In the genomic region with DNA sequence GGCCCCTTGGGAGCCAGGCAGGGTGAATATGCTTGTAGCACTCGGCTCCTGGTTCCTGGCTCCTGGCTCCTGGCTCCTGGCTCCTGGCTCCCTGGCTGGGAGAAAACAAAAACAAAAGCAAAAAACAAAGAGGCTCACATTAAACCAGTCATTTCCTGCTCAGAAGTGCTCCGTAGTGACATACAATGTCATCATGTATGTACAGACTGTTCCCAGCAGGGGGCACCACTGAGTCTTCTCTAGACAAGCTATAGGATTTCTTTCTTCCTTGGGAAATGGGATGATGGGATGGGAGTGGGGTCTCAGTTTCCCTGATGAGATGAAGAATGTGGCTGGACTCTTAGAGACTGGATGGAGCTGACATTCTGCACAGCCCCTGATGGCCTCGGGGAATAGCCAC, we compare ENCODE assay signal across 9 mouse cellular contexts. TPM values are rescaled to one million over a fixed set of nuclear protein-coding genes. Genes with fewer than 3 reads are reported as not detected.
DNase-seq lines count a peak whose midpoint lies in the region; ATAC-seq and TF ChIP-seq lines count a peak whose summit lies in the region.
"Had no signal": no experiment of that assay in that cellular context is flagged by ENCODE, and none has a peak within 500 bp of the region (broad histone marks: within the 10 kb centered on the region; RNA-seq: fewer than 3 reads in every experiment).

No protein-coding gene starts in this region.

- no peak for TF ChIP-seq EP300 in lung, postnatal 0 days (IDR thresholded peaks at IDR 0.05)
- no peak for TF ChIP-seq EP300 in stomach, postnatal 0 days (optimal IDR thresholded peaks at IDR 0.05)

- no peaks in the 10 kb centered on the region for H3K36me3 ChIP-seq in forebrain, embryonic 10.5 days (replicated peaks)
- no peaks in the 10 kb centered on the region for H3K36me3 ChIP-seq in forebrain, embryonic 15.5 days
- H3K36me3 ChIP-seq in midbrain, embryonic 14.5 days (ENCODE audit: control insufficient read depth, insufficient read depth, low read length): no peaks in the 10 kb centered on the region
- no peaks in the 10 kb centered on the region for H3K36me3 ChIP-seq in midbrain, embryonic 16.5 days (ENCODE audit: control insufficient read depth, insufficient read depth, low read length)
- H3K36me3 ChIP-seq in hindbrain, postnatal 0 days (ENCODE audit: insufficient read depth, low read length): no peaks in the 10 kb centered on the region
- H3K36me3 ChIP-seq in lung, postnatal 0 days (ENCODE audit: insufficient read depth, low read length): no peaks in the 10 kb centered on the region
- no peaks in the 10 kb centered on the region for H3K36me3 ChIP-seq in stomach, postnatal 0 days (ENCODE audit: control insufficient read depth, insufficient read depth, low read length)

- no peak overlapping the region for H3K27ac ChIP-seq in forebrain, embryonic 10.5 days
- H3K27ac ChIP-seq in forebrain, embryonic 15.5 days (replicated peaks): no peak overlapping the region
- H3K27ac ChIP-seq in midbrain, embryonic 14.5 days (replicated peaks; ENCODE audit: low read depth, low read length): no peak overlapping the region
- H3K27ac ChIP-seq in midbrain, embryonic 16.5 days (ENCODE audit: low read length): no peak overlapping the region
- no peak overlapping the region for H3K27ac ChIP-seq in bone marrow macrophage, adult 2 months (ENCODE audit: insufficient read depth, low read depth, low read length)
- no peak overlapping the region for H3K27ac ChIP-seq in hindbrain, postnatal 0 days
- no peak overlapping the region for H3K27ac ChIP-seq in lung, postnatal 0 days (ENCODE audit: low read length)
- H3K27ac ChIP-seq in stomach, postnatal 0 days (replicated peaks): no peak overlapping the region

- H3K27me3 ChIP-seq in forebrain, embryonic 10.5 days (ENCODE audit: poor library complexity, severe bottlenecking): no peaks in the 10 kb centered on the region
- no peaks in the 10 kb centered on the region for H3K27me3 ChIP-seq in forebrain, embryonic 15.5 days
- no peaks in the 10 kb centered on the region for H3K27me3 ChIP-seq in midbrain, embryonic 14.5 days (ENCODE audit: control insufficient read depth, insufficient read depth, low read length)
- H3K27me3 ChIP-seq in midbrain, embryonic 16.5 days (ENCODE audit: control insufficient read depth, insufficient read depth, low read depth, low read length): no peaks in the 10 kb centered on the region
- no peaks in the 10 kb centered on the region for H3K27me3 ChIP-seq in hindbrain, postnatal 0 days (ENCODE audit: insufficient read depth, low read length)
- no peaks in the 10 kb centered on the region for H3K27me3 ChIP-seq in lung, postnatal 0 days (replicated peaks; ENCODE audit: insufficient read depth, low read length)
- H3K27me3 ChIP-seq in stomach, postnatal 0 days (ENCODE audit: control insufficient read depth, insufficient read depth, low read length): no peaks in the 10 kb centered on the region

- H3K9ac ChIP-seq in forebrain, embryonic 15.5 days (replicated peaks): no peak overlapping the region
- no peak overlapping the region for H3K9ac ChIP-seq in midbrain, embryonic 14.5 days (replicated peaks; ENCODE audit: low read length)
- H3K9ac ChIP-seq in midbrain, embryonic 16.5 days (ENCODE audit: low read depth, low read length): no peak overlapping the region
- H3K9ac ChIP-seq in hindbrain, postnatal 0 days (replicated peaks; ENCODE audit: low read length): no peak overlapping the region
- H3K9ac ChIP-seq in lung, postnatal 0 days (replicated peaks; ENCODE audit: low read depth): no peak overlapping the region
- no peak overlapping the region for H3K9ac ChIP-seq in stomach, postnatal 0 days (ENCODE audit: low read length)

- H3K9me3 ChIP-seq in forebrain, embryonic 10.5 days: no peaks in the 10 kb centered on the region
- no peaks in the 10 kb centered on the region for H3K9me3 ChIP-seq in forebrain, embryonic 15.5 days
- no peaks in the 10 kb centered on the region for H3K9me3 ChIP-seq in midbrain, embryonic 14.5 days (ENCODE audit: control insufficient read depth, low read length)
- H3K9me3 ChIP-seq in midbrain, embryonic 16.5 days (replicated peaks; ENCODE audit: control insufficient read depth, low read length, poor library complexity, severe bottlenecking): no peaks in the 10 kb centered on the region
- no peaks in the 10 kb centered on the region for H3K9me3 ChIP-seq in hindbrain, postnatal 0 days (ENCODE audit: low read length)
- H3K9me3 ChIP-seq in lung, postnatal 0 days (ENCODE audit: low read length): no peaks in the 10 kb centered on the region
- H3K9me3 ChIP-seq in stomach, postnatal 0 days (ENCODE audit: control insufficient read depth, low read length): no peaks in the 10 kb centered on the region

- H3K4me2 ChIP-seq in forebrain, embryonic 15.5 days (replicated peaks): no peak overlapping the region
- no peak overlapping the region for H3K4me2 ChIP-seq in midbrain, embryonic 14.5 days (ENCODE audit: low read length)
- H3K4me2 ChIP-seq in midbrain, embryonic 16.5 days (ENCODE audit: low read length): no peak overlapping the region
- no peak overlapping the region for H3K4me2 ChIP-seq in hindbrain, postnatal 0 days (ENCODE audit: low read depth, low read length)
- H3K4me2 ChIP-seq in lung, postnatal 0 days (replicated peaks; ENCODE audit: low read depth, low read length): no peak overlapping the region
- H3K4me2 ChIP-seq in stomach, postnatal 0 days (replicated peaks; ENCODE audit: low read depth): no peak overlapping the region

- 53% methylated on average over 3 of the region's 3 CpGs for WGBS in forebrain, embryonic 10.5 days
- 50% methylated on average over 3 of the region's 3 CpGs for WGBS in forebrain, embryonic 15.5 days
- 62% methylated on average over 3 of the region's 3 CpGs for WGBS in midbrain, embryonic 14.5 days
- 54% methylated on average over 3 of the region's 3 CpGs for WGBS in midbrain, embryonic 16.5 days
- WGBS in hindbrain, postnatal 0 days: 47% methylated on average over 3 of the region's 3 CpGs
- WGBS in lung, postnatal 0 days: 41% methylated on average over 3 of the region's 3 CpGs
- WGBS in stomach, postnatal 0 days: 59% methylated on average over 3 of the region's 3 CpGs

- peak; percentile 38 for DNase-seq in forebrain, embryonic 10.5 days (ENCODE audit: extremely low spot score, low spot score)
- DNase-seq in midbrain, embryonic 14.5 days: peak; percentile 70
- peak; percentile 73 for DNase-seq in hindbrain, postnatal 0 days (ENCODE audit: low spot score)
- peak; percentile 53 for DNase-seq in lung, postnatal 0 days (ENCODE audit: low spot score)
- peak; percentile 64 for DNase-seq in stomach, postnatal 0 days (ENCODE audit: low spot score)

- ATAC-seq in forebrain, embryonic 15.5 days (replicated peaks): no peak
- no peak for ATAC-seq in midbrain, embryonic 14.5 days (ENCODE audit: low FRiP score, low TSS enrichment)
- ATAC-seq in midbrain, embryonic 16.5 days: no peak
- ATAC-seq in hindbrain, postnatal 0 days: no peak
- ATAC-seq in lung, postnatal 0 days: no peak
- no peak for ATAC-seq in stomach, postnatal 0 days (ENCODE audit: low FRiP score, low TSS enrichment)

- TF ChIP-seq POLR2A in bone marrow macrophage, adult 2 months (IDR thresholded peaks at IDR 0.05; ENCODE audit: borderline replicate concordance, low read depth, low read length): no peak

- H3K4me1 ChIP-seq in forebrain, embryonic 10.5 days: no peaks in the 10 kb centered on the region
- H3K4me1 ChIP-seq in forebrain, embryonic 15.5 days: no peaks in the 10 kb centered on the region
- no peaks in the 10 kb centered on the region for H3K4me1 ChIP-seq in midbrain, embryonic 14.5 days (ENCODE audit: control insufficient read depth, insufficient read depth, low read length)
- no peaks in the 10 kb centered on the region for H3K4me1 ChIP-seq in midbrain, embryonic 16.5 days (ENCODE audit: control insufficient read depth, insufficient read depth, low read length)
- no peaks in the 10 kb centered on the region for H3K4me1 ChIP-seq in bone marrow macrophage, adult 2 months (ENCODE audit: control insufficient read depth, insufficient read depth, low read length)
- H3K4me1 ChIP-seq in hindbrain, postnatal 0 days (ENCODE audit: insufficient read depth, low read length): no peaks in the 10 kb centered on the region
- H3K4me1 ChIP-seq in lung, postnatal 0 days (ENCODE audit: insufficient read depth, low read depth, low read length): no peaks in the 10 kb centered on the region
- H3K4me1 ChIP-seq in stomach, postnatal 0 days (replicated peaks; ENCODE audit: control insufficient read depth, insufficient read depth): no peaks in the 10 kb centered on the region

- peak; percentile 49; the same call in 1 of the 2 replicates for TF ChIP-seq CTCF in bone marrow macrophage, adult 2 months (IDR thresholded peaks at IDR 0.05; ENCODE audit: low read depth, low read length)
- TF ChIP-seq CTCF in hindbrain, postnatal 0 days (IDR thresholded peaks at IDR 0.05; ENCODE audit: low read depth): peak; percentile 59
- peak; percentile 73 for TF ChIP-seq CTCF in lung, postnatal 0 days (IDR thresholded peaks at IDR 0.05)
- peak; percentile 75 for TF ChIP-seq CTCF in stomach, postnatal 0 days (IDR thresholded peaks at IDR 0.05; ENCODE audit: low read depth)

- H3K4me3 ChIP-seq in forebrain, embryonic 10.5 days: no peak overlapping the region
- no peak overlapping the region for H3K4me3 ChIP-seq in forebrain, embryonic 15.5 days
- no peak overlapping the region for H3K4me3 ChIP-seq in midbrain, embryonic 14.5 days (replicated peaks; ENCODE audit: low read depth, low read length)
- H3K4me3 ChIP-seq in midbrain, embryonic 16.5 days (ENCODE audit: low read depth, low read length): no peak overlapping the region
- H3K4me3 ChIP-seq in bone marrow macrophage, adult 2 months (ENCODE audit: insufficient read depth, low read length): no peak overlapping the region
- H3K4me3 ChIP-seq in hindbrain, postnatal 0 days (ENCODE audit: low read length): no peak overlapping the region
- no peak overlapping the region for H3K4me3 ChIP-seq in lung, postnatal 0 days (ENCODE audit: low read depth, low read length)
- H3K4me3 ChIP-seq in stomach, postnatal 0 days (ENCODE audit: low read depth, low read length): no peak overlapping the region

RNA-seq across cellular contexts. Expression of a gene that starts 12.7 kb away (rescaled TPM):
- 0.18 and 0.24 TPM in 2 replicates for polyA plus RNA-seq in forebrain, embryonic 10.5 days (2016; fragmentation: Nextera tagmentation; extraction: Ambion mirVana)
- 0.96 and 1.4 TPM in 2 replicates for polyA plus RNA-seq in forebrain, embryonic 15.5 days (2015; fragmentation: Nextera tagmentation; extraction: Ambion mirVana)
- 1.2 TPM in 2 replicates for polyA plus RNA-seq in midbrain, embryonic 14.5 days (2014; fragmentation: Nextera tagmentation; extraction: Ambion mirVana)
- 2.4 and 2.5 TPM in 2 replicates for polyA plus RNA-seq in midbrain, embryonic 16.5 days (2015; fragmentation: Nextera tagmentation; extraction: Ambion mirVana)
- not detected in 2 replicates for polyA plus RNA-seq in bone marrow macrophage, adult 2 months (2012; ENCODE audit: insufficient read depth, insufficient read length, missing spikeins)
- 2.9 and 3.6 TPM in 2 replicates for total RNA-seq in hindbrain, postnatal 0 days (2014; rRNA removed)
- polyA plus RNA-seq in hindbrain, postnatal 0 days (2015; fragmentation: Nextera tagmentation; extraction: Ambion mirVana): 3.0 and 3.3 TPM in 2 replicates
- 3.1 and 3.9 TPM in 2 replicates for polyA plus RNA-seq in lung, postnatal 0 days (2015; fragmentation: Nextera tagmentation; extraction: Ambion mirVana)
- polyA plus RNA-seq in stomach, postnatal 0 days (2015; fragmentation: Nextera tagmentation; extraction: Ambion mirVana): 0.04 TPM in 1 of 2 replicates, not detected in the other
- polyA plus RNA-seq: stomach, embryonic 14.5 days had no signal

RNA-seq across cellular contexts. Expression of a gene that starts 13.4 kb away (rescaled TPM):
- 30.7 and 33.1 TPM in 2 replicates for polyA plus RNA-seq in forebrain, embryonic 10.5 days (2016; fragmentation: Nextera tagmentation; extraction: Ambion mirVana)
- 41.8 and 42.3 TPM in 2 replicates for polyA plus RNA-seq in forebrain, embryonic 15.5 days (2015; fragmentation: Nextera tagmentation; extraction: Ambion mirVana)
- 42.4 and 46.1 TPM in 2 replicates for polyA plus RNA-seq in midbrain, embryonic 14.5 days (2014; fragmentation: Nextera tagmentation; extraction: Ambion mirVana)
- polyA plus RNA-seq in midbrain, embryonic 16.5 days (2015; fragmentation: Nextera tagmentation; extraction: Ambion mirVana): 43.4 and 50.2 TPM in 2 replicates
- 7.7 and 11.2 TPM in 2 replicates for polyA plus RNA-seq in bone marrow macrophage, adult 2 months (2012; ENCODE audit: insufficient read depth, insufficient read length, missing spikeins)
- total RNA-seq in hindbrain, postnatal 0 days (2014; rRNA removed): 59.6 and 63.3 TPM in 2 replicates
- 45.3 and 48.4 TPM in 2 replicates for polyA plus RNA-seq in hindbrain, postnatal 0 days (2015; fragmentation: Nextera tagmentation; extraction: Ambion mirVana)
- 10.4 and 10.8 TPM in 2 replicates for polyA plus RNA-seq in lung, postnatal 0 days (2015; fragmentation: Nextera tagmentation; extraction: Ambion mirVana)
- polyA plus RNA-seq in stomach, postnatal 0 days (2015; fragmentation: Nextera tagmentation; extraction: Ambion mirVana): 11.6 and 12.4 TPM in 2 replicates

RNA-seq across cellular contexts. Expression of a gene that starts 50.1 kb away (rescaled TPM):
- polyA plus RNA-seq in forebrain, embryonic 10.5 days (2016; fragmentation: Nextera tagmentation; extraction: Ambion mirVana): 4.9 and 5.2 TPM in 2 replicates
- polyA plus RNA-seq in forebrain, embryonic 15.5 days (2015; fragmentation: Nextera tagmentation; extraction: Ambion mirVana): 1.0 and 1.2 TPM in 2 replicates
- polyA plus RNA-seq in midbrain, embryonic 14.5 days (2014; fragmentation: Nextera tagmentation; extraction: Ambion mirVana): 0.24 and 1.3 TPM in 2 replicates
- polyA plus RNA-seq in midbrain, embryonic 16.5 days (2015; fragmentation: Nextera tagmentation; extraction: Ambion mirVana): 0.56 and 0.64 TPM in 2 replicates
- polyA plus RNA-seq in bone marrow macrophage, adult 2 months (2012; ENCODE audit: insufficient read depth, insufficient read length, missing spikeins): 0.23 TPM in 1 of 2 replicates, not detected in the other
- total RNA-seq in hindbrain, postnatal 0 days (2014; rRNA removed): 1.3 TPM in 2 replicates
- polyA plus RNA-seq in hindbrain, postnatal 0 days (2015; fragmentation: Nextera tagmentation; extraction: Ambion mirVana): 0.52 and 0.54 TPM in 2 replicates
- polyA plus RNA-seq in lung, postnatal 0 days (2015; fragmentation: Nextera tagmentation; extraction: Ambion mirVana): 4.8 and 5.3 TPM in 2 replicates
- 0.61 and 0.92 TPM in 2 replicates for polyA plus RNA-seq in stomach, postnatal 0 days (2015; fragmentation: Nextera tagmentation; extraction: Ambion mirVana)
